Mouse (Mus musculus): ENCODE results near the gene Shisa8. TPM values are rescaled to one million over a fixed set of nuclear protein-coding genes. Genes with fewer than 3 reads are reported as not detected.

The Shisa8 gene
- polyA plus RNA-seq, 1 experiment from 2014 or later = 0.30 TPM

GRCm38 (mm10) chr15:82211911-82212751 is 484 bp downstream of the Shisa8 start:
- no peak overlapping the region for H3K27ac ChIP-seq (ENCODE audit: low read length)
- peak overlapping the region; percentile 42 for H3K4me3 ChIP-seq (ENCODE audit: low read depth, low read length)
- no peak overlapping the region for H3K9ac ChIP-seq (replicated peaks; ENCODE audit: low read depth, low read length)
- H3K9me3 ChIP-seq (ENCODE audit: control insufficient read depth, low read depth, low read length) = no peaks in the 10 kb centered on the region
- peaks cover 60% of the 10 kb centered on the region for H3K27me3 ChIP-seq (ENCODE audit: control insufficient read depth, insufficient read depth, low read length)
- WGBS = under 1% methylated on average over 99 of the region's 112 CpGs
- peaks cover 12% of the 10 kb centered on the region; the same call in 1 of the 2 replicates for H3K4me1 ChIP-seq (ENCODE audit: control insufficient read depth, insufficient read depth, low read length)
- H3K36me3 ChIP-seq (ENCODE audit: control insufficient read depth, insufficient read depth, low read length) = no peaks in the 10 kb centered on the region
- H3K4me2 ChIP-seq (replicated peaks; ENCODE audit: low read depth, low read length) = peak overlapping the region; percentile 85
- no peak; the same call in 1 of the 2 replicates for ATAC-seq (ENCODE audit: insufficient number of reproducible peaks, insufficient read depth, low FRiP score, low read depth)

GRCm38 (mm10) chr15:82211281-82211680 is 1.3 kb downstream of the Shisa8 start:
- WGBS = 3% methylated on average over 11 of the region's 11 CpGs
- peak overlapping the region; percentile 42 for H3K4me3 ChIP-seq (ENCODE audit: low read depth, low read length)
- H3K9ac ChIP-seq (replicated peaks; ENCODE audit: low read depth, low read length) = no peak overlapping the region

GRCm38 (mm10) chr15:82210801-82211200 is 1.8 kb downstream of the Shisa8 start:
- Histone ChIP-seq H3K27me3 (ENCODE audit: control insufficient read depth, insufficient read depth, low read length) (peaks cover 67% of the 10 kb centered on the region), H3K9ac (replicated peaks; ENCODE audit: low read depth, low read length) (no peak overlapping the region), H3K4me3 (ENCODE audit: low read depth, low read length) (no peak overlapping the region), H3K9me3 (ENCODE audit: control insufficient read depth, low read depth, low read length) (no peaks in the 10 kb centered on the region), H3K27ac (ENCODE audit: low read length) (no peak overlapping the region), H3K36me3 (ENCODE audit: control insufficient read depth, insufficient read depth, low read length) (peaks cover 6% of the 10 kb centered on the region; the same call in 1 of the 2 replicates), H3K4me2 (replicated peaks; ENCODE audit: low read depth, low read length) (no peak overlapping the region), H3K4me1 (ENCODE audit: control insufficient read depth, insufficient read depth, low read length) (peaks cover 22% of the 10 kb centered on the region; the same call in 1 of the 2 replicates)
- WGBS = 45% methylated on average over 1 of the region's 1 CpGs
- ATAC-seq (ENCODE audit: insufficient number of reproducible peaks, insufficient read depth, low FRiP score, low read depth) = no peak

More at GRCm38 (mm10) chr15:82211281-82211680, 1.3 kb downstream of the Shisa8 start:
- no peak for ATAC-seq (ENCODE audit: insufficient number of reproducible peaks, insufficient read depth, low FRiP score, low read depth)
- Histone ChIP-seq H3K4me2 (replicated peaks; ENCODE audit: low read depth, low read length) (peak overlapping the region; percentile 85; the same call in 1 of the 2 replicates), H3K27me3 (ENCODE audit: control insufficient read depth, insufficient read depth, low read length) (peaks cover 67% of the 10 kb centered on the region), H3K9me3 (ENCODE audit: control insufficient read depth, low read depth, low read length) (no peaks in the 10 kb centered on the region), H3K4me1 (ENCODE audit: control insufficient read depth, insufficient read depth, low read length) (peaks cover 17% of the 10 kb centered on the region; the same call in 1 of the 2 replicates), H3K36me3 (ENCODE audit: control insufficient read depth, insufficient read depth, low read length) (peaks cover 1% of the 10 kb centered on the region; the same call in 1 of the 2 replicates), H3K27ac (ENCODE audit: low read length) (no peak overlapping the region)

GRCm38 (mm10) chr15:82209295-82210050 is 3.1 kb downstream of the Shisa8 start:
- Histone ChIP-seq H3K4me1 (ENCODE audit: control insufficient read depth, insufficient read depth, low read length) (peaks cover 23% of the 10 kb centered on the region; the same call in 1 of the 2 replicates), H3K4me2 (replicated peaks; ENCODE audit: low read depth, low read length) (no peak overlapping the region), H3K27me3 (ENCODE audit: control insufficient read depth, insufficient read depth, low read length) (peaks cover 62% of the 10 kb centered on the region), H3K27ac (ENCODE audit: low read length) (no peak overlapping the region), H3K9me3 (ENCODE audit: control insufficient read depth, low read depth, low read length) (no peaks in the 10 kb centered on the region), H3K36me3 (ENCODE audit: control insufficient read depth, insufficient read depth, low read length) (peaks cover 14% of the 10 kb centered on the region), H3K4me3 (ENCODE audit: low read depth, low read length) (no peak overlapping the region), H3K9ac (replicated peaks; ENCODE audit: low read depth, low read length) (no peak overlapping the region)
- no peak for ATAC-seq (ENCODE audit: insufficient number of reproducible peaks, insufficient read depth, low FRiP score, low read depth)
- WGBS = 80% methylated on average over 13 of the region's 13 CpGs

GRCm38 (mm10) chr15:82208307-82208706 is 4.3 kb downstream of the Shisa8 start:
- H3K4me2 ChIP-seq (replicated peaks; ENCODE audit: low read depth, low read length) = no peak overlapping the region
- H3K27ac ChIP-seq (ENCODE audit: low read length) = no peak overlapping the region
- H3K27me3 ChIP-seq (ENCODE audit: control insufficient read depth, insufficient read depth, low read length) = peaks cover 59% of the 10 kb centered on the region
- no peak for ATAC-seq (ENCODE audit: insufficient number of reproducible peaks, insufficient read depth, low FRiP score, low read depth)
- H3K4me3 ChIP-seq (ENCODE audit: low read depth, low read length) = no peak overlapping the region
- H3K4me1 ChIP-seq (ENCODE audit: control insufficient read depth, insufficient read depth, low read length) = peaks cover 23% of the 10 kb centered on the region; the same call in 1 of the 2 replicates
- H3K9ac ChIP-seq (replicated peaks; ENCODE audit: low read depth, low read length) = no peak overlapping the region
- peaks cover 22% of the 10 kb centered on the region for H3K36me3 ChIP-seq (ENCODE audit: control insufficient read depth, insufficient read depth, low read length)
- no peaks in the 10 kb centered on the region for H3K9me3 ChIP-seq (ENCODE audit: control insufficient read depth, low read depth, low read length)
- WGBS = 79% methylated on average over 8 of the region's 8 CpGs

GRCm38 (mm10) chr15:82207504-82208219 is 5.0 kb downstream of the Shisa8 start:
- no peak for ATAC-seq (ENCODE audit: insufficient number of reproducible peaks, insufficient read depth, low FRiP score, low read depth)
- H3K27me3 ChIP-seq (ENCODE audit: control insufficient read depth, insufficient read depth, low read length) = peaks cover 59% of the 10 kb centered on the region
- peaks cover 28% of the 10 kb centered on the region for H3K36me3 ChIP-seq (ENCODE audit: control insufficient read depth, insufficient read depth, low read length)
- H3K27ac ChIP-seq (ENCODE audit: low read length) = no peak overlapping the region
- 19% methylated on average over 30 of the region's 30 CpGs for WGBS
- H3K4me2 ChIP-seq (replicated peaks; ENCODE audit: low read depth, low read length) = no peak overlapping the region
- peaks cover 23% of the 10 kb centered on the region; the same call in 1 of the 2 replicates for H3K4me1 ChIP-seq (ENCODE audit: control insufficient read depth, insufficient read depth, low read length)
- no peak overlapping the region for H3K9ac ChIP-seq (replicated peaks; ENCODE audit: low read depth, low read length)
- no peaks in the 10 kb centered on the region for H3K9me3 ChIP-seq (ENCODE audit: control insufficient read depth, low read depth, low read length)
- H3K4me3 ChIP-seq (ENCODE audit: low read depth, low read length) = 0 out of 2 replicates have a peak overlapping the region, but pooled peaks have one; percentile 1

- Histone ChIP-seq H3K9me3 (ENCODE audit: control insufficient read depth, low read depth, low read length) (no peaks in the 10 kb centered on the region), H3K4me3 (ENCODE audit: low read depth, low read length) (0 out of 2 replicates have a peak overlapping the region, but pooled peaks have one; percentile 1), H3K36me3 (ENCODE audit: control insufficient read depth, insufficient read depth, low read length) (peaks cover 34% of the 10 kb centered on the region), H3K27ac (ENCODE audit: low read length) (no peak overlapping the region), H3K4me1 (ENCODE audit: control insufficient read depth, insufficient read depth, low read length) (peaks cover 17% of the 10 kb centered on the region; the same call in 1 of the 2 replicates), H3K4me2 (replicated peaks; ENCODE audit: low read depth, low read length) (no peak overlapping the region), H3K27me3 (ENCODE audit: control insufficient read depth, insufficient read depth, low read length) (peaks cover 55% of the 10 kb centered on the region), H3K9ac (replicated peaks; ENCODE audit: low read depth, low read length) (no peak overlapping the region)
- no peak for ATAC-seq (ENCODE audit: insufficient number of reproducible peaks, insufficient read depth, low FRiP score, low read depth)
- 18% methylated on average over 34 of the region's 34 CpGs for WGBS
Observed at GRCm38 (mm10) chr15:82207105-82207459, 5.5 kb downstream of the Shisa8 start.

Measured in stomach, embryonic 14.5 days (tissue).